Mouse (Mus musculus) cerebellum, adult 2 months (tissue): ENCODE results near the gene Mrpl23.

Source experiments
- CTCF ChIP-seq: fragments of 200-500 bp; IDR thresholded peaks from 2 replicates; pipeline ENCODE4 v1.5.1; 2011; ENCODE audit warnings: low read depth, mild to moderate bottlenecking, control low read depth, low read length, moderate library complexity, borderline replicate concordance; ENCODE audit not compliant: insufficient read depth
- POLR2A ChIP-seq: fragments of 200-500 bp; IDR thresholded peaks from 2 replicates; pipeline ENCODE4 v1.6.1; 2011; ENCODE audit warnings: low read length, control low read depth, borderline replicate concordance; ENCODE audit not compliant: insufficient read depth

- TF ChIP-seq CTCF (no peak), POLR2A (no peak)
Measured at GRCm38 (mm10) chr7:142574826-142575351, 42.4 kb downstream of the Mrpl23 start.
